Mouse (Mus musculus) inflammation-experienced regulatory T-cells, adult 6 months (primary cell): ENCODE measurements around the gene Pck1. TPM values are rescaled to one million over a fixed set of nuclear protein-coding genes. Genes with fewer than 3 reads are reported as not detected.

ENCODE experiments used
- ATAC-seq: one replicate; pipeline ENCODE4 v1.8.0; 2017
- polyA plus RNA-seq, 3 experiments: library from polyadenylated mRNA; unstranded; fragments of 100-300 nt; shearing (Covaris generic); gene quantifications; one replicate each; pipeline ENCODE4 v1.2.1; 2017

Pck1 gene
- polyA plus RNA-seq, 3 experiments from 2014 or later = not detected

GRCm38 (mm10) chr2:173205563-173206099, 52.8 kb downstream of the Pck1 start:
- ATAC-seq = no peak

- ATAC-seq = no peak
Measured at GRCm38 (mm10) chr2:173207051-173207450, 54.2 kb downstream of the Pck1 start.

Other genes starting within 250 kb of the Pck1 start
- gene Bmp7, start 212.7 kb upstream of the Pck1 start, polyA plus RNA-seq = 10 to 100 TPM in 2 of 3 experiments, 1 to 10 TPM in 1; 5.9 to 16.6 (median 14.8) TPM
- gene Spo11, start 175.3 kb upstream of the Pck1 start, polyA plus RNA-seq = 1 to 10 TPM; 4.6 to 6.3 (median 6.0) TPM
- 10 to 100 TPM; 29.2 to 50.7 (median 50.2) TPM for gene Rae1, start 152.9 kb upstream of the Pck1 start, polyA plus RNA-seq
- 100 to 1,000 TPM; 115 to 138 (median 124) TPM for gene Rbm38, start 132.6 kb upstream of the Pck1 start, polyA plus RNA-seq
- gene Ctcfl, start 33.5 kb upstream of the Pck1 start, polyA plus RNA-seq = not detected
- 100 to 1,000 TPM in 2 of 3 experiments, 10 to 100 TPM in 1; 72.5 to 144 (median 103) TPM for gene Zbp1, start 65.9 kb downstream of the Pck1 start, polyA plus RNA-seq
- gene Pmepa1, start 123.5 kb downstream of the Pck1 start, polyA plus RNA-seq = 10 to 100 TPM in 2 of 3 experiments, 1 to 10 TPM in 1; 4.5 to 16.3 (median 12.8) TPM